Mouse (Mus musculus) brain, embryonic 14.5 days (tissue): ENCODE data around the gene Stk32c.

ENCODE experiments used
- CTCF ChIP-seq: fragments of 200-500 bp; IDR thresholded peaks from 2 replicates; pipeline ENCODE4 v1.5.1; 2012; ENCODE audit warnings: inconsistent platforms, mild to moderate bottlenecking, moderate library complexity, borderline replicate concordance; ENCODE audit not compliant: insufficient read depth, insufficient read length; ENCODE audit errors: extremely low read depth
- POLR2A ChIP-seq: fragments of 200-500 bp; IDR thresholded peaks from 2 replicates; pipeline ENCODE4 v1.6.1; 2012; ENCODE audit warnings: mild to moderate bottlenecking, inconsistent platforms, borderline replicate concordance; ENCODE audit not compliant: poor library complexity, insufficient read depth, insufficient read length, severe bottlenecking; ENCODE audit errors: extremely low read depth

GRCm38 (mm10) chr7:139213751-139214150 is 644 bp upstream of the Stk32c start:
- TF ChIP-seq POLR2A: no peak
- TF ChIP-seq CTCF: no peak
